Mouse (Mus musculus) ES-Bruce4 (cell line): Measurements from ENCODE around the gene Dnmt3b.

ENCODE experiments used
- CTCF ChIP-seq: IDR thresholded peaks from one replicate; pipeline ENCODE4 v1.8.1; 2011; ENCODE audit warnings: low read depth, low read length
- EP300 ChIP-seq: IDR thresholded peaks from 2 replicates; pipeline ENCODE4 v1.6.1; 2011; ENCODE audit warnings: low read depth, low read length; ENCODE audit not compliant: insufficient read depth
- POLR2A ChIP-seq: IDR thresholded peaks from one replicate; pipeline ENCODE4 v1.8.1; 2011; ENCODE audit warnings: low read length; ENCODE audit not compliant: insufficient read depth

- no peak for TF ChIP-seq CTCF
- no peak for TF ChIP-seq POLR2A
- TF ChIP-seq EP300 = peak; percentile 61; the same call in 1 of the 2 replicates
These were observed 36.5 kb upstream of the Dnmt3b start for GRCm38 (mm10) chr2:153612594-153613281.
